Mouse (Mus musculus) layer of hippocampus, adult 9-10 months (tissue): ENCODE results near the gene Atcay.
A peak's percentile ranks its signal among the peaks of the same experiment; 100 is the strongest.
"Not testable (repeated sequence)": the region's sequence is repeated elsewhere in the genome, so short reads cannot be mapped to it uniquely, and the experiment has no call there.

Experiments used
- DNase-seq: peaks from one replicate; pipeline ENCODE4 v3.0.0; 2022; ENCODE audit warnings: low spot score

Gene Atcay

GRCm38 (mm10) chr10:81242021-81242420, 11.4 kb upstream of the Atcay start:
- no peak for DNase-seq

- DNase-seq: no peak
Measured at GRCm38 (mm10) chr10:81240876-81241275, 10.2 kb upstream of the Atcay start.

GRCm38 (mm10) chr10:81238618-81239017, 8.0 kb upstream of the Atcay start:
- DNase-seq: no peak

- no peak for DNase-seq
Measured at GRCm38 (mm10) chr10:81236471-81237268, 6.0 kb upstream of the Atcay start.

- no peak for DNase-seq
Measured at GRCm38 (mm10) chr10:81234206-81234605, 3.6 kb upstream of the Atcay start.

- DNase-seq: no peak
Measured at GRCm38 (mm10) chr10:81233226-81233585, 2.6 kb upstream of the Atcay start.

GRCm38 (mm10) chr10:81232580-81233225, 2.1 kb upstream of the Atcay start, which contains the start of gene Zfr2:
Zfr2 (plus strand) TSS chr10:81233155.
- peak; percentile 80 for DNase-seq

- DNase-seq: no peak
Measured at GRCm38 (mm10) chr10:81231436-81231835, 803 bp upstream of the Atcay start.

- no peak for DNase-seq
Measured at GRCm38 (mm10) chr10:81229735-81230437, 747 bp downstream of the Atcay start.

GRCm38 (mm10) chr10:81223731-81224130, 6.9 kb downstream of the Atcay start:
- not testable (repeated sequence) for DNase-seq

- no peak for DNase-seq
Measured at GRCm38 (mm10) chr10:81221402-81222015, 9.1 kb downstream of the Atcay start.

GRCm38 (mm10) chr10:81217964-81218363, 12.7 kb downstream of the Atcay start:
- DNase-seq: no peak

GRCm38 (mm10) chr10:81217267-81217666, 13.4 kb downstream of the Atcay start:
- DNase-seq: not testable (repeated sequence)

- no peak for DNase-seq
Measured at GRCm38 (mm10) chr10:81216810-81217209, 13.8 kb downstream of the Atcay start.

GRCm38 (mm10) chr10:81216260-81216659, 14.4 kb downstream of the Atcay start:
- no peak for DNase-seq

GRCm38 (mm10) chr10:81210154-81210553, 20.5 kb downstream of the Atcay start:
- DNase-seq: no peak

GRCm38 (mm10) chr10:81204137-81204536, 26.5 kb downstream of the Atcay start:
- DNase-seq: no peak

- DNase-seq: no peak
Measured at GRCm38 (mm10) chr10:81202978-81203720, 27.5 kb downstream of the Atcay start.

- DNase-seq: no peak
Measured at GRCm38 (mm10) chr10:81201807-81202758, 28.6 kb downstream of the Atcay start, which contains the start of gene Nmrk2. Nmrk2 (minus strand) TSS chr10:81202051.

GRCm38 (mm10) chr10:81200605-81201287, 29.9 kb downstream of the Atcay start:
- DNase-seq: no peak
